Mouse (Mus musculus): ENCODE results near the gene Ero1l. TPM values are rescaled to one million over a fixed set of nuclear protein-coding genes. Genes with fewer than 3 reads are reported as not detected.

Ero1l gene
- total RNA-seq (2014; fragmentation: Nextera tagmentation): 92.0 and 114 TPM in 2 replicates
- 55.0 and 73.0 TPM in 2 replicates for total RNA-seq (2017)

DNA sequence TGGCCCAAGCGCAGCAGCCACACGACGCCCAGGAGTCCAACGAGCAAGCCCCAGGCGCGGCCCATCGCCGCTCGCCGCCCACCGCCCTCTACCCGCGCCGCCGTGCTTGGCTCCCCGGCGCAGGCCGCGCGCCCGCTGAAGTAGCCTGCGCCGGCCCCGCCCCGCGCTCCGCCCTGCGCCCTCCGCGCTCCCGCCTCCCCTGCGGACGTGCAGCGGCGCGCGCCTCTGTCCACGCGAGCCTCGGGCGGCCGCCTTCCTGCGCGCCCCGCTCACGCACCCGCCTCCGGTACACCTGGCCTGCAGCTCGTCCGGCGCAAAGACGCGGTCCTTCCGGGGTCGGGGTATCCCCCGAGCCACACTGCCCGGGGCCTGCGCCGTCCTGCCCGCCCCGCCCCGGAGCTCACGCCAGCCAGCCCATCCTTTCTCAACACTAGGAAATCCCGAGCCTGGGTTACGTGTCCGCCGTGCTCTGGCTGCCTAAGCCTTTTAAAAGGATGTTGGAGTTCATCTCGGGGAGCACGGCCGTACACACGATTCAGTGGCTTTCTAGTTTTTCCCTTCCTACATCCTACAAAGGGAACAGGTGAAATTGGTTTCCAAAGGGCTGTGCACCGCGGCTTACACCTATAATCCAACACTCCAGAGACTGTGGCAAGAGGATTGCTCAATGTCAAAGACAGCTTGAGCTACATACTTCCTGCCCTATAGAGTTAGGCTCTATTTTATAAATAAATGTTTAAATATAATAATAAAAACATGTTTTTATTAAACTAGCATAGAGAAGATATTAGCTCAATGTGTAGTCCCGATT lies at the start of gene Ero1l:
Gene Ero1l, minus strand, starts transcription at position 346 of the 811 bp plus-strand sequence.
- ATAC-seq (replicated peaks; ENCODE audit: poor library complexity, severe bottlenecking): peak; percentile 72

- no peak for ATAC-seq (replicated peaks; ENCODE audit: poor library complexity, severe bottlenecking)
Measured at GRCm38 (mm10) chr14:45365196-45365587, 46.6 kb upstream of the Ero1l start.

DNA sequence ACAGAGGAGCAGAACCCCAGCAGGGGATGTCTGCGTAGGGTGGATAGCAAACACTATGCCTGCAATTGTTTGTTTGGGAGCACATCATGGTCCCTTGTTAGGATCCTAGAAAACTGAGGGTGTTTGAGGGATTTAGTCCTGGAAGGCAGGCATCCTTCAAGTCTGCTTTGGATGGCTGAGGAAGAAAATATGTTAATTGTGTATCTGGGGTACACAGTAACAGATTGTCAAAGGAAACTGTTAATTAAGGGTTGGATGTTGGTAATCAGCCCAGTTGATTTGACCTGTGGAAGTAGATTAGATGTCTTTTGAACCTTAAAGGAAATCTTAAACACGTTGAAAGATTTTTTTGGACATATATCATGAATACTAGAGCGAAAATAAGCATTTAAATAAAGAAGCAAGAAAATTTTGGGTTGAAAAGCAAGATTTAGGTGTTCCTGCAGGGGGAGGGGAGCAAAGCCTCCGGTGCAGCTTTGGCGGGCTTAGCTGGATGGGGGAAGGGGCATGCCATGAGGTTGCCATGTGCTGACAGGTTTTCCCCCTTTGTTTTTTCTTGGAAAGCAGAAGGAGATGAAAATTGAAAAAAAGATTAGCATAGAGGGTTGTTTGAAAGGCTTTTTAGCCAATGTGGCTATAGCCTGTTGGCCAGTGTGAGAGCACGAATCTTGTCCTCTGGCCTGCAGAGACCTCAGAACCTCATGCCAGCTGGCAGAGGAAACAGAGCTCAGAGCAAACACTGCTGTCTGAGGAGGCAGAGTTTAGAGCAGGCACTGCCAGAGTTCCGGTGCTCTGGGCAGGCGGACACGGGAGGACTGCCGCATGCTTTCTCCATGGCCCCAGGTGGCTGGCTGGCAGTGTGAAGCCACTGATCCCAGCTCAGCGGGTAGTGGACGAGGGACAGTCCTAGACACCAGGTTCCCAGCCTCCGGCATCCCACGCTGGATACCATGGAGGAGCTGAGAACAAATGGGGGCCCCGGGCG lies 45.9 kb upstream of the Ero1l start:
- 0 out of 2 replicates have a peak, but pooled peaks have one; percentile 12 for ATAC-seq (replicated peaks; ENCODE audit: poor library complexity, severe bottlenecking)

- ATAC-seq (replicated peaks; ENCODE audit: poor library complexity, severe bottlenecking): peak; percentile 98
Measured at GRCm38 (mm10) chr14:45350931-45351859, 32.6 kb upstream of the Ero1l start, which contains the start of gene Styx. TSS of gene Styx (plus strand) at chr14:45351093.

DNA sequence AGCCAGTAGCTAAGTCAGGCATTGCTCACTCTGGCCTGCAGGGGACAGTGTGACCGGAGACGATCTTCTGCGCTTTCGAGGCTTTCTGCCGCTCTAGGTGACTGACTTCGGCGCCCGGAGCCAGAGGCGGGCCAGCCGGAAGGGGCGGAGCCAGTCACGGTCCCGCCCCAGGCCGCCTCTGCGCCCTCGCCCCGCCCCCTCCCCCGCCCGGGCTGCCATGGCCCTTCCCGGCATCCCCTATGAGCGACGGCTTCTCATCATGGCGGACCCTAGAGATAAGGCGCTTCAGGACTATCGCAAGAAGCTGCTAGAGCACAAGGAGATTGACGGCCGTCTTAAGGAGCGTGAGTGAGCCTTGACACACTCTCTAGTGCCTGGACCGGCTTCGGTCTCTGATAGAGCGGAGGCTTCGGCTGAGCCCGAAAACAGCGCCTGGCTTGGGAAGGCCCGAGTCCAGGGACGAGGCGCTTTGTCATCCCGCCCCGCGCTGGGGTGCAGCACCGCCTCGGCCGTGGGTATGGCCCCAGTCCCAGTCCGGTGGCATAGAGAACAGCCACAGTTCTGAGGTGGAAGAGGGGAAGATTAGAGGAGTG lies 11.1 kb upstream of the Ero1l start, which contains the start of gene Psmc6:
Gene Psmc6, plus strand, starts transcription at position 200 of the 593 bp plus-strand sequence.
- peak; percentile 78 for ATAC-seq (replicated peaks; ENCODE audit: poor library complexity, severe bottlenecking)

- ATAC-seq (replicated peaks; ENCODE audit: poor library complexity, severe bottlenecking): peak; percentile 1; the same call in 1 of the 2 replicates
Measured at GRCm38 (mm10) chr14:45329018-45329588, 10.5 kb upstream of the Ero1l start.

GRCm38 (mm10) chr14:45328072-45328713 lies 9.6 kb upstream of the Ero1l start:
- ATAC-seq (replicated peaks; ENCODE audit: poor library complexity, severe bottlenecking): no peak

- peak; percentile 65 for ATAC-seq (replicated peaks; ENCODE audit: poor library complexity, severe bottlenecking)
Measured at GRCm38 (mm10) chr14:45325471-45325870, 6.9 kb upstream of the Ero1l start.

DNA sequence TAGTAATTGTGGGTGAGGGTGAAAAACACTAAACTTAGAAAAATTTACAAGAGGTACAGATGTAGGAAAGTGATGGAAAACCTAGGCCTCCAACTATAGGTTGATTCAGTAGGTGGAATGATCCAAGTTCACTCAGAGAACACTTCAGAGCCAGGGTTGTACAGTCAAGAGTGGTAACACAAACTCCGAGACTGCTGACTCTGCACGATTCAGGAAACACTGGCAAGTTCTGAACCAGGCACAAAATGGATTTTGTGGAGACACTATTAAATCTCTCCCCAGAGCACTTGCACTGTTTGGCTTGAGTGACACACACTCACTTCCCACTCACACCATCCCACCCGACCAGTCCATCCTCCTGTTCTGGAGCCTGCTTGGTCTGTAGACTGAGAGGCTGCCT lies 4.7 kb upstream of the Ero1l start:
- no peak for ATAC-seq (replicated peaks; ENCODE audit: poor library complexity, severe bottlenecking)

DNA sequence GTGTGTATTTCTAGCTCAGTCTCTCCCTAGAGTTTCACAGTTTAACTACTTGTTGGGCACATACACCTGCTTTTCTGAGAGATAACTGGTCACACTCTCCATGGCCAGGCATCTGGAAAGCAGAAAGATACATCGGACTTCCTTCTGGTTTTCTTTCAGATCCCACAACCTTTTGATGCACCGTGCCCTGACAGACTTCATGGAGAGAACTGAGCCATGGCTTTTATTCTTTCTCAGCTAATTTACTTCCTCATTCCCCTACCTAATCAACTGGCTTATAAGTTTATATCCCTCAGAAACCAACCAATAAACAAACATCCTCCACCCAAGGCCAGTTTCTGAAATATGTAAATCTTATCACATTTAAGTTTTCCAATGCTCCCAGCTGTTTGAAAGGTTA lies 3.9 kb upstream of the Ero1l start:
- ATAC-seq (replicated peaks; ENCODE audit: poor library complexity, severe bottlenecking): no peak

- ATAC-seq (replicated peaks; ENCODE audit: poor library complexity, severe bottlenecking): no peak
Measured at GRCm38 (mm10) chr14:45321622-45322021, 3.1 kb upstream of the Ero1l start.

DNA sequence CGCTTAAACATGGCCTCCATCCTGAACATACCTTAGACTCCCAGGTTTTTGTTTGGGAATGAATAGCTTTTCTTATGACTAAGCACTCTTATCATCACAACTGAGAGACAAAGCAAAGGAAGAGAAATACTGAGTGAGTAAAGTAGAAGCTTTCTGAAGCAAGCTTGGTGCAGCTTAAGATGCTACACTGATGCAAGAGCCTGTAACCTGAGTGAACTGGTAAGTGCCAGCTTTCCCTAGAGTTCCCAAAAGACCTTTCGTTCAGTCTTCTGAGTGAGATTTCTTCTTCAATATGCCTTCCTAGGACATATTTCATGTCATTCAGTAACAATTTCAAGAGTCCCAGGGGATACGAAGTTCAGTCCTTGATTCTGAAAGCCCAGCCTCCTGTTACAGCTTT lies 2.5 kb upstream of the Ero1l start:
- ATAC-seq (replicated peaks; ENCODE audit: poor library complexity, severe bottlenecking): no peak

- no peak for ATAC-seq (replicated peaks; ENCODE audit: poor library complexity, severe bottlenecking)
Measured at GRCm38 (mm10) chr14:45320111-45320510, 1.5 kb upstream of the Ero1l start.

- peak; percentile 45 for ATAC-seq (replicated peaks; ENCODE audit: poor library complexity, severe bottlenecking)
Measured at GRCm38 (mm10) chr14:45319237-45319610, 653 bp upstream of the Ero1l start.

DNA sequence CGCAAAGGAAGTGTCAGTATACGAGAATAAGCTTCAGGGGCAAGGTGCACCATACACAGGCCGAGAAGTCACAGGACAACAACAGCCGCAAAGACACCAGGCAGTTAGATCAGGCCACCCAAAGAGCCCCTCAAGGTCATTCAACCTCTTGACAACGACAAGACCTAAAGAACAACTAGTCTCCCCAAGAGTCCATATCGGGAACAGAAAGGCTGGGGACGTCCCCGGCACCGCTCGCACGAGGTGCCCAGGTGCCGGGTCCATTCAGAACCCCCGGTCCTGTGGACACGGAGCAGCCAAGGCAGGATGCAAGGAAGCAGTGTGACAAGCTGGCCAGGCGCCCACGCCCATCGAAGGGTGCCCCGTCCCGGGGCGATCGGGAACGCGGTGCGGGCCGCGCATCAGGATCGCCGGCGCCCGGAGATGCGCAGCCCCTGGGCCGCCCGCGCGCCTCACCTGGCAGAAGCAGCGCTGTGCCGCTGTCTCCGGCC lies 605 bp downstream of the Ero1l start:
- ATAC-seq (replicated peaks; ENCODE audit: poor library complexity, severe bottlenecking): no peak

DNA sequence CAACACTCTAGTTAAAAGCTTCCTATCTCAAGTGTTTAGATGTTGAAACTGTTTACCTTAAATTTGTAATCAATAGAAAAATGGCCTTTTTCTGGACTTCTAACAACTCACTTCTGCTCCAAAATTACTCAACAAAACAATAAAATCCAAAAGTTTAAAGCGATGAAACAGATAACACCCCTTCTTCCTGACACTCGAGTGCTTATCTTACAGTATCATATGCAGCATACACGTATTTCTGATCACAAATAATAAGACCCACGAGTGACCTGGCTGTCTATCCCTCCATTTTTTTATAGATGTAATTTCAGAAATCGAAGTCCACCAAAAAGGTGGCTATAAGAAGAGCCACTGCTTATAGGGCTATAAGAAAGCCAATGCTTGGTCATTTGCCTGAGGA lies 1.6 kb downstream of the Ero1l start:
- ATAC-seq (replicated peaks; ENCODE audit: poor library complexity, severe bottlenecking): no peak

DNA sequence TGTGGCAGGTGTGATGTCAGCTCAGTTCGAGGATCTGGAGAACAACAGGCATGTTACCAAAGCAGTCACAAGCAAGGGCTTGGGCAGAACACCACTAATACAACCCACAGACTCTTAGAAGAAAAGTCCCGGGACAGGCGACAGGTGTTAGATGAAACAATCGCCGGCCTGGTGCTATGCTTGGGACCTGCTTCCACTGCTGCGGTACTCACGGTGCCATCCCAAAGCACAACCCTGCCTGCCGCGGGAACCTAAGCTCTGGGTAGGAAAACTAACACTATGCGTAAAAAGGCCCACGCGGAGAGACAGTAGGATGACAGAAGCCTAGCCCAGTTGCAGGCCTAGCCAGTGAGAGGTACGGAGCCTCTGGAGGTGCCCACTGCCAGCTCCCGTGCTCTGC lies 8.5 kb downstream of the Ero1l start:
- no peak for ATAC-seq (replicated peaks; ENCODE audit: poor library complexity, severe bottlenecking)

DNA sequence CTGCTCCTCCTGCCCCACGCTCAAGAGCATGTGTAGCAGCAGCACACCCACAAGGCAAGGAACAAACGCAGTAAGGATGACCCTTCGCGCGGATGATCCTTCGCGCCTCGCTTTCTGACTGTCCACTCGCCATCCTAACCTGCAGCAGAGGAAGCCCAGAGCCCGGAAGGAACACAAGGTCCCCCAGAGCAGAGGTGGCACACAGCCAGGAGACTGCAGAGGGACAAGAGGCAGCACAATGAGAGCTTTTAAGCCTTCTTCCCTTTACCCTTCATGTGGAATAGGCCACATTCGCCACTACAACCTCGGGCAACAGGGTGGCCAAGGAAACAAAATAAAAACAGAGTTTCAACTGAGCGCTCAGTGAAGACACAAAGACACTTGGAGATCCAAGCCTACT lies 8.9 kb downstream of the Ero1l start:
- ATAC-seq (replicated peaks; ENCODE audit: poor library complexity, severe bottlenecking): no peak
